Mouse (Mus musculus): ENCODE data around the gene Cacna2d3. TPM values are rescaled to one million over a fixed set of nuclear protein-coding genes. Genes with fewer than 3 reads are reported as not detected.

The Cacna2d3 gene
- polyA plus RNA-seq, 1 experiment, result 4.6 TPM

GRCm38 (mm10) chr14:29425208-29425607 is 296.5 kb downstream of the Cacna2d3 start:
- Histone ChIP-seq H3K27me3 (ENCODE audit: control insufficient read depth, insufficient read depth, low read length) (no peaks in the 10 kb centered on the region), H3K27ac (ENCODE audit: control insufficient read depth, insufficient read depth, low read depth, low read length) (no peak overlapping the region), H3K36me3 (ENCODE audit: control insufficient read depth, insufficient read depth, low read length) (no peaks in the 10 kb centered on the region), H3K4me3 (ENCODE audit: control insufficient read depth, low read depth, low read length) (no peak overlapping the region), H3K4me1 (ENCODE audit: control insufficient read depth, insufficient read depth, low read length) (no peaks in the 10 kb centered on the region)
- TF ChIP-seq CTCF (IDR thresholded peaks at IDR 0.05; ENCODE audit: control insufficient read depth, insufficient read depth, insufficient replicate concordance, low read depth, low read length) (no peak), POLR2A (IDR thresholded peaks at IDR 0.05; ENCODE audit: control insufficient read depth, low read depth, low read length) (no peak)

- Histone ChIP-seq H3K27ac (ENCODE audit: control insufficient read depth, insufficient read depth, low read depth, low read length) (no peak overlapping the region), H3K36me3 (ENCODE audit: control insufficient read depth, insufficient read depth, low read length) (no peaks in the 10 kb centered on the region), H3K4me1 (ENCODE audit: control insufficient read depth, insufficient read depth, low read length) (no peaks in the 10 kb centered on the region), H3K27me3 (ENCODE audit: control insufficient read depth, insufficient read depth, low read length) (no peaks in the 10 kb centered on the region), H3K4me3 (ENCODE audit: control insufficient read depth, low read depth, low read length) (no peak overlapping the region)
- TF ChIP-seq POLR2A (IDR thresholded peaks at IDR 0.05; ENCODE audit: control insufficient read depth, low read depth, low read length), result no peak
- TF ChIP-seq CTCF (IDR thresholded peaks at IDR 0.05; ENCODE audit: control insufficient read depth, insufficient read depth, insufficient replicate concordance, low read depth, low read length), result no peak
Observed at GRCm38 (mm10) chr14:29405878-29406165, 315.8 kb downstream of the Cacna2d3 start.

- H3K27ac ChIP-seq (ENCODE audit: control insufficient read depth, insufficient read depth, low read depth, low read length), result no peak overlapping the region
- TF ChIP-seq POLR2A (IDR thresholded peaks at IDR 0.05; ENCODE audit: control insufficient read depth, low read depth, low read length), result no peak
- TF ChIP-seq CTCF (IDR thresholded peaks at IDR 0.05; ENCODE audit: control insufficient read depth, insufficient read depth, insufficient replicate concordance, low read depth, low read length), result no peak
- no peaks in the 10 kb centered on the region for H3K4me1 ChIP-seq (ENCODE audit: control insufficient read depth, insufficient read depth, low read length)
- H3K27me3 ChIP-seq (ENCODE audit: control insufficient read depth, insufficient read depth, low read length), result no peaks in the 10 kb centered on the region
- no peak overlapping the region for H3K4me3 ChIP-seq (ENCODE audit: control insufficient read depth, low read depth, low read length)
- H3K36me3 ChIP-seq (ENCODE audit: control insufficient read depth, insufficient read depth, low read length), result no peaks in the 10 kb centered on the region
Observed at GRCm38 (mm10) chr14:29405125-29405877, 316.4 kb downstream of the Cacna2d3 start.

- TF ChIP-seq POLR2A (IDR thresholded peaks at IDR 0.05; ENCODE audit: control insufficient read depth, low read depth, low read length) (no peak), CTCF (IDR thresholded peaks at IDR 0.05; ENCODE audit: control insufficient read depth, insufficient read depth, insufficient replicate concordance, low read depth, low read length) (no peak)
- Histone ChIP-seq H3K4me1 (ENCODE audit: control insufficient read depth, insufficient read depth, low read length) (no peaks in the 10 kb centered on the region), H3K27ac (ENCODE audit: control insufficient read depth, insufficient read depth, low read depth, low read length) (no peak overlapping the region), H3K4me3 (ENCODE audit: control insufficient read depth, low read depth, low read length) (no peak overlapping the region), H3K36me3 (ENCODE audit: control insufficient read depth, insufficient read depth, low read length) (no peaks in the 10 kb centered on the region), H3K27me3 (ENCODE audit: control insufficient read depth, insufficient read depth, low read length) (no peaks in the 10 kb centered on the region)
Observed at GRCm38 (mm10) chr14:29403849-29404808, 317.5 kb downstream of the Cacna2d3 start.

GRCm38 (mm10) chr14:29402471-29402870 is 319.2 kb downstream of the Cacna2d3 start:
- TF ChIP-seq CTCF (IDR thresholded peaks at IDR 0.05; ENCODE audit: control insufficient read depth, insufficient read depth, insufficient replicate concordance, low read depth, low read length) (no peak), POLR2A (IDR thresholded peaks at IDR 0.05; ENCODE audit: control insufficient read depth, low read depth, low read length) (no peak)
- Histone ChIP-seq H3K36me3 (ENCODE audit: control insufficient read depth, insufficient read depth, low read length) (no peaks in the 10 kb centered on the region), H3K27me3 (ENCODE audit: control insufficient read depth, insufficient read depth, low read length) (no peaks in the 10 kb centered on the region), H3K4me3 (ENCODE audit: control insufficient read depth, low read depth, low read length) (no peak overlapping the region), H3K27ac (ENCODE audit: control insufficient read depth, insufficient read depth, low read depth, low read length) (no peak overlapping the region), H3K4me1 (ENCODE audit: control insufficient read depth, insufficient read depth, low read length) (no peaks in the 10 kb centered on the region)

GRCm38 (mm10) chr14:29393786-29394185 is 327.9 kb downstream of the Cacna2d3 start:
- no peak for TF ChIP-seq POLR2A (IDR thresholded peaks at IDR 0.05; ENCODE audit: control insufficient read depth, low read depth, low read length)
- no peak for TF ChIP-seq CTCF (IDR thresholded peaks at IDR 0.05; ENCODE audit: control insufficient read depth, insufficient read depth, insufficient replicate concordance, low read depth, low read length)

GRCm38 (mm10) chr14:29392851-29393250 is 328.8 kb downstream of the Cacna2d3 start:
- Histone ChIP-seq H3K36me3 (ENCODE audit: control insufficient read depth, insufficient read depth, low read length) (no peaks in the 10 kb centered on the region), H3K27ac (ENCODE audit: control insufficient read depth, insufficient read depth, low read depth, low read length) (no peak overlapping the region), H3K4me3 (ENCODE audit: control insufficient read depth, low read depth, low read length) (no peak overlapping the region), H3K4me1 (ENCODE audit: control insufficient read depth, insufficient read depth, low read length) (no peaks in the 10 kb centered on the region), H3K27me3 (ENCODE audit: control insufficient read depth, insufficient read depth, low read length) (no peaks in the 10 kb centered on the region)
- TF ChIP-seq POLR2A (IDR thresholded peaks at IDR 0.05; ENCODE audit: control insufficient read depth, low read depth, low read length) (no peak), CTCF (IDR thresholded peaks at IDR 0.05; ENCODE audit: control insufficient read depth, insufficient read depth, insufficient replicate concordance, low read depth, low read length) (no peak)

More at GRCm38 (mm10) chr14:29393786-29394185, 327.9 kb downstream of the Cacna2d3 start:
- Histone ChIP-seq H3K4me3 (ENCODE audit: control insufficient read depth, low read depth, low read length) (no peak overlapping the region), H3K36me3 (ENCODE audit: control insufficient read depth, insufficient read depth, low read length) (no peaks in the 10 kb centered on the region), H3K27ac (ENCODE audit: control insufficient read depth, insufficient read depth, low read depth, low read length) (no peak overlapping the region), H3K4me1 (ENCODE audit: control insufficient read depth, insufficient read depth, low read length) (no peaks in the 10 kb centered on the region), H3K27me3 (ENCODE audit: control insufficient read depth, insufficient read depth, low read length) (no peaks in the 10 kb centered on the region)

Data from testis, adult 2 months (tissue).